Mouse (Mus musculus) G1E (cell line): ENCODE measurements around the gene Efna4.

Experiments
- CTCF ChIP-seq: IDR thresholded peaks from 2 replicates; pipeline ENCODE4 v1.5.1; 2012; ENCODE audit warnings: low read depth, low read length, inconsistent platforms, mixed read lengths
- TAL1 ChIP-seq: conservative IDR thresholded peaks from 2 replicates; pipeline ENCODE4 v1.6.1; 2012; ENCODE audit warnings: low read depth, low read length, inconsistent platforms, mixed read lengths

- TF ChIP-seq CTCF: no peak
- no peak for TF ChIP-seq TAL1
Observed at GRCm38 (mm10) chr3:89327371-89327870, 10.4 kb downstream of the Efna4 start.
